ENCODE assay signal across 21 mouse cellular contexts in the genomic region with DNA sequence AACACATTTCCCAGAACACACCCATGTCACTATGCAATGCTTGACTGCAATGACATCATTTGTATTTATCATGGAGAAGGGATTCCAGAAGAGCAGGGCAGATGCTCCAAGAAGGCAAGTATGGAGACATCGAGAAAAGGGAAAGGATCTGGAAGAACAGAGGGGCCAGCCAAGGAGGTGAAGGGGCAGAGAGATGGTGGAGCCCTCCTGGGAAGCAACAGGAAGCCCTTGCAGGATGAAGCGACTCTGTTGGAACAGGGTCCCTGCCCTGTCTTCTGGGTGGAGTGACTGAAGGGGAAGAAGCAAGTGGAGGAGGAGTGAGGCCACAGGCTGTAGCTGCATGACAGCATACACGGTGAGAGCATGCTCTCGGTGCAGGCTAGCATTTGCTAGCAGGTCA.
A peak's percentile ranks its signal among the peaks of the same experiment; 100 is the strongest.
DNase-seq lines count a peak whose midpoint lies in the region; ATAC-seq lines count a peak whose summit lies in the region.
"Had no signal": no experiment of that assay in that cellular context is flagged by ENCODE, and none has a peak within 500 bp of the region (broad histone marks: within the 10 kb centered on the region; RNA-seq: fewer than 3 reads in every experiment).

No protein-coding gene starts in this region.

- 0 out of 2 replicates have a peak overlapping the region, but pooled peaks have one; percentile 14 for H3K9ac ChIP-seq in heart, embryonic 13.5 days
- H3K9ac ChIP-seq: embryonic facial prominence, embryonic 12.5 days; forebrain, embryonic 13.5 days; forebrain, embryonic 15.5 days had no signal

- peaks cover 28% of the 10 kb centered on the region for H3K4me1 ChIP-seq in heart, embryonic 10.5 days
- H3K4me1 ChIP-seq in heart, embryonic 13.5 days = peaks cover 18% of the 10 kb centered on the region
- H3K4me1 ChIP-seq in megakaryocyte, embryonic 14.5 days = peaks cover 44% of the 10 kb centered on the region
- peaks cover 53% of the 10 kb centered on the region for H3K4me1 ChIP-seq in limb, embryonic 10.5 days

- ATAC-seq in heart, embryonic 13.5 days (ENCODE audit: extremely low read depth, insufficient number of reproducible peaks, low FRiP score, low TSS enrichment) = no peak
- ATAC-seq in megakaryocyte, adult 5-6 weeks (ENCODE audit: poor library complexity, severe bottlenecking) = no peak
- ATAC-seq: forebrain, embryonic 13.5 days; forebrain, embryonic 15.5 days had no signal

- WGBS in heart, embryonic 10.5 days = 56% methylated on average over 4 of the region's 4 CpGs
- WGBS in heart, embryonic 13.5 days = 35% methylated on average over 4 of the region's 4 CpGs
- WGBS in limb, embryonic 10.5 days = 77% methylated on average over 4 of the region's 4 CpGs

- H3K9me3 ChIP-seq in heart, embryonic 10.5 days = no peaks in the 10 kb centered on the region
- no peaks in the 10 kb centered on the region for H3K9me3 ChIP-seq in heart, embryonic 13.5 days
- peaks cover 24% of the 10 kb centered on the region for H3K9me3 ChIP-seq in megakaryocyte, embryonic 14.5 days
- H3K9me3 ChIP-seq in limb, embryonic 10.5 days (replicated peaks) = no peaks in the 10 kb centered on the region
- H3K9me3 ChIP-seq: embryonic facial prominence, embryonic 12.5 days; forebrain, embryonic 13.5 days; forebrain, embryonic 15.5 days had no signal

- no peak for DNase-seq in heart, embryonic 10.5 days (ENCODE audit: low spot score)
- no peak for DNase-seq in heart, postnatal 36 days
- no peak for DNase-seq in heart, adult 18-20 months
- no peak for DNase-seq in limb, embryonic 10.5 days (ENCODE audit: low spot score)
- DNase-seq in right cerebral cortex, postnatal 36 days (ENCODE audit: low spot score in 2 of 2) = no peak
- DNase-seq: adrenal gland, adult 2 months; adrenal gland, postnatal 10 days; adrenal gland, postnatal 25 days; cerebellum, adult 11 months; cerebellum, adult 18-20 months; cerebellum, adult 8-10 months; cerebellum, adult 9-11 months; cerebellum, postnatal 14 days; cerebellum, postnatal 36 days; embryo, embryonic 11 days had no signal

- H3K36me3 ChIP-seq in heart, embryonic 10.5 days = peaks cover 3% of the 10 kb centered on the region
- H3K36me3 ChIP-seq in heart, embryonic 13.5 days = 0 out of 2 replicates have a peak, but pooled peaks cover 2% of the 10 kb centered on the region
- H3K36me3 ChIP-seq in megakaryocyte, embryonic 14.5 days (replicated peaks; ENCODE audit: low read length) = peaks cover 8% of the 10 kb centered on the region
- peaks cover 7% of the 10 kb centered on the region; the same call in 1 of the 2 replicates for H3K36me3 ChIP-seq in limb, embryonic 10.5 days
- H3K36me3 ChIP-seq: embryonic facial prominence, embryonic 12.5 days; forebrain, embryonic 15.5 days had no signal

- H3K27me3 ChIP-seq in heart, embryonic 10.5 days (ENCODE audit: insufficient read depth, poor library complexity, severe bottlenecking) = 0 out of 2 replicates have a peak, but pooled peaks cover 6% of the 10 kb centered on the region
- H3K27me3 ChIP-seq in heart, embryonic 13.5 days (replicated peaks) = no peaks in the 10 kb centered on the region
- H3K27me3 ChIP-seq in megakaryocyte, embryonic 14.5 days (replicated peaks) = no peaks in the 10 kb centered on the region
- peaks cover 42% of the 10 kb centered on the region for H3K27me3 ChIP-seq in limb, embryonic 10.5 days (ENCODE audit: low read depth, poor library complexity, severe bottlenecking)
- H3K27me3 ChIP-seq: forebrain, embryonic 15.5 days had no signal

- 0 out of 2 replicates have a peak overlapping the region, but pooled peaks have one; percentile 33 for H3K27ac ChIP-seq in heart, embryonic 10.5 days
- H3K27ac ChIP-seq in heart, embryonic 13.5 days (replicated peaks) = no peak overlapping the region
- peak overlapping the region; percentile 7 for H3K27ac ChIP-seq in limb, embryonic 10.5 days
- H3K27ac ChIP-seq: embryonic facial prominence, embryonic 12.5 days; forebrain, embryonic 13.5 days; forebrain, embryonic 15.5 days had no signal

- H3K4me2 ChIP-seq in heart, embryonic 13.5 days = no peak overlapping the region
- H3K4me2 ChIP-seq: embryonic facial prominence, embryonic 12.5 days; forebrain, embryonic 13.5 days; forebrain, embryonic 15.5 days had no signal

- intact Hi-C loops in heart, postnatal 36 days (cut with DNase I) = no loop called here

- no peak overlapping the region for H3K4me3 ChIP-seq in heart, embryonic 10.5 days
- H3K4me3 ChIP-seq in heart, embryonic 13.5 days = no peak overlapping the region
- peak overlapping the region; percentile 26 for H3K4me3 ChIP-seq in megakaryocyte, embryonic 14.5 days (replicated peaks)
- no peak overlapping the region for H3K4me3 ChIP-seq in limb, embryonic 10.5 days
- H3K4me3 ChIP-seq: embryonic facial prominence, embryonic 12.5 days; forebrain, embryonic 13.5 days; forebrain, embryonic 15.5 days had no signal
